Mouse (Mus musculus): Measurements from ENCODE around the gene Nes. TPM values are rescaled to one million over a fixed set of nuclear protein-coding genes. Genes with fewer than 3 reads are reported as not detected.

The Nes gene
- total RNA-seq, 2 experiments from 2014 or later, result 72.4 to 87.7 TPM

GRCm38 (mm10) chr3:88022322-88023191 lies 51.7 kb downstream of the Nes start:
- DNase-seq, result peak; percentile 83

GRCm38 (mm10) chr3:88023192-88024074 lies 52.6 kb downstream of the Nes start:
- DNase-seq, result no peak

- DNase-seq, result no peak
Observed at GRCm38 (mm10) chr3:88026823-88027222, 55.9 kb downstream of the Nes start.

- DNase-seq, result no peak
Observed at GRCm38 (mm10) chr3:88027434-88028186, 56.7 kb downstream of the Nes start, which contains the start of gene Hapln2. TSS of gene Hapln2 (minus strand) at chr3:88027583.

Other genes starting within 250 kb of the Nes start
- under 1 TPM in 1 of 2 experiments, not detected in 1; 0.11 TPM for gene Lrrc71, start 222.5 kb upstream of the Nes start, total RNA-seq (2021)
- under 1 TPM; 0.09 TPM for gene Ntrk1, start 175.9 kb upstream of the Nes start, total RNA-seq (2021)
- under 1 TPM; 0.19 to 0.56 TPM for gene Insrr, start 174.1 kb upstream of the Nes start, total RNA-seq (2021)
- 10 to 100 TPM; 19.6 to 19.7 TPM for gene Pear1, start 146.8 kb upstream of the Nes start, total RNA-seq (2021)
- under 1 TPM in 1 of 2 experiments, not detected in 1; 0.18 TPM for gene Sh2d2a, start 124.3 kb upstream of the Nes start, total RNA-seq (2021)
- gene Prcc, start 85.5 kb upstream of the Nes start, total RNA-seq (2021), result 10 to 100 TPM; 44.2 to 47.7 TPM
- gene Hdgf, start 64.8 kb upstream of the Nes start, total RNA-seq (2021), result 100 to 1,000 TPM; 192 to 197 TPM
- gene Mrpl24, start 51.6 kb upstream of the Nes start, total RNA-seq (2021), result 10 to 100 TPM; 47.3 to 55.6 TPM
- gene Isg20l2, start 40.8 kb upstream of the Nes start, total RNA-seq (2021), result 10 to 100 TPM; 10.7 to 15.0 TPM
- 1 to 10 TPM; 4.8 to 7.0 TPM for gene Rrnad1, start 40.4 kb upstream of the Nes start, total RNA-seq (2021)
- 1 to 10 TPM in 1 of 2 experiments, under 1 TPM in 1; 0.96 to 1.1 TPM for gene Crabp2, start 22.4 kb upstream of the Nes start, total RNA-seq (2021)
- 1 to 10 TPM in 1 of 2 experiments, under 1 TPM in 1; 0.61 to 1.9 TPM for gene Bcan, start 29.2 kb downstream of the Nes start, total RNA-seq (2021)
- not detected for gene Hapln2, start 56.5 kb downstream of the Nes start, total RNA-seq (2021)
- gene Gpatch4, start 72.0 kb downstream of the Nes start, total RNA-seq (2021), result 10 to 100 TPM; 12.5 to 14.7 TPM
- 10 to 100 TPM; 52.5 to 57.1 TPM for gene Naxe, start 87.4 kb downstream of the Nes start, total RNA-seq (2021)
- gene Ttc24, start 107.2 kb downstream of the Nes start, total RNA-seq (2021), result not detected
- gene Iqgap3, start 110.9 kb downstream of the Nes start, total RNA-seq (2021), result 1 to 10 TPM; 5.6 to 8.3 TPM
- 100 to 1,000 TPM; 148 to 163 TPM for gene Mef2d, start 171.3 kb downstream of the Nes start, total RNA-seq (2021)

All from gastrocnemius, postnatal 10 days (tissue).